ENCODE assay signal across 10 mouse cellular contexts in the genomic region with DNA sequence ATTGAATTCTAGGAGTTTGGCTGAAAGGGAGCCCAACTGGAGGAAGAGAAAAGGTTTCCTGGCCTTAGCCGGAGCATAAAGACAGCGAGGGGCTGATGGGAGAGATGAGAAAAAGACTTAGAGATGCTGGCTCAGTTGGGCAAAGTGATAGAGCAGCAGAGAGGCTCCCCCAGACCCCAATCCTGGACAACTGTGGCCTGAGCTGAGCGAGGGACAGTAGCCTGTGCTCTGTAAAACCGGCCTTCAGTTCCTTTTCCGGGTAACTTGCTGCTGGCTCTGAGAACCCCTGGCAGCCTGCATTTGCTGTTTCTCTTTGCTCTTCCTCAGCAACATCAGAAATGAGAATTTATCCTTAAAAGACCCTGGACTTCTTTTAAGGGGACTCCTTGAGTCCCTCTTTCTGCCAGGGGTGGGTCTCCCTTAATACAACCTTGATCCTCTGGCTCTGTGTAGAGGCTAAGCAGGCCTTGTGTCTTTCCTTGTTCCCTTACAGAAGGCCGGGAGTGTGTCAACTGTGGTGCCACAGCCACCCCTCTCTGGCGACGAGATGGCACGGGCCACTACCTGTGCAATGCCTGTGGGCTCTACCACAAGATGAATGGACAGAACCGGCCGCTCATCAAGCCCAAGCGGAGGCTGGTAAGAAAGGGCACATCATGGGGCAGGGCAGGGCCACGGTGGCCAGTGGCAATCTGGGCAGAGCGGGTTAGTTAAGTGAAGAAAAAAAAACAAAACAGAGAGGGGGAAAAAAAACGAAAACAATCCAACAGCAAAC. TPM values are rescaled to one million over a fixed set of nuclear protein-coding genes. Genes with fewer than 3 reads are reported as not detected.
DNase-seq lines count a peak whose midpoint lies in the region; ATAC-seq lines count a peak whose summit lies in the region.
"Had no signal": no experiment of that assay in that cellular context is flagged by ENCODE, and none has a peak within 500 bp of the region (broad histone marks: within the 10 kb centered on the region; RNA-seq: fewer than 3 reads in every experiment).

No protein-coding gene starts in this region.

- H3K9ac ChIP-seq in embryonic facial prominence, embryonic 11.5 days (replicated peaks; ENCODE audit: low read length), result 0 out of 2 replicates have a peak overlapping the region, but pooled peaks have one; percentile 18
- H3K9ac ChIP-seq in liver, embryonic 15.5 days, result no peak overlapping the region

- no peaks in the 10 kb centered on the region for H3K36me3 ChIP-seq in embryonic facial prominence, embryonic 11.5 days (replicated peaks; ENCODE audit: control insufficient read depth, insufficient read depth, low read depth, low read length)
- H3K36me3 ChIP-seq in liver, embryonic 15.5 days (replicated peaks), result no peaks in the 10 kb centered on the region

- H3K4me1 ChIP-seq in embryonic facial prominence, embryonic 11.5 days (ENCODE audit: control insufficient read depth, insufficient read depth, low read length), result peaks cover 6% of the 10 kb centered on the region
- H3K4me1 ChIP-seq in liver, embryonic 15.5 days (replicated peaks), result peaks cover 51% of the 10 kb centered on the region

- H3K27me3 ChIP-seq in embryonic facial prominence, embryonic 11.5 days (ENCODE audit: control insufficient read depth, insufficient read depth, low read length), result peaks cover 72% of the 10 kb centered on the region
- peaks cover 90% of the 10 kb centered on the region for H3K27me3 ChIP-seq in liver, embryonic 15.5 days

- peak overlapping the region; percentile 2 for H3K4me2 ChIP-seq in embryonic facial prominence, embryonic 11.5 days (ENCODE audit: low read depth, low read length)
- peak overlapping the region; percentile 51 for H3K4me2 ChIP-seq in liver, embryonic 15.5 days

- DNase-seq in adrenal gland, postnatal 10 days, result peak; percentile 4
- DNase-seq in adrenal gland, adult 18-20 months (ENCODE audit: low spot score in 2 of 2), result no peak
- DNase-seq in kidney, postnatal 4 days, result peak; percentile 35 to 36
- DNase-seq in kidney, adult 18-20 months, result no peak
- DNase-seq in embryonic facial prominence, embryonic 11.5 days (ENCODE audit: low spot score), result peak; percentile 6
- DNase-seq in frontal cortex, postnatal 10 days (ENCODE audit: low spot score in 2 of 2), result no peak
- DNase-seq in layer of hippocampus, postnatal 36 days, result no peak
- DNase-seq: cerebellum, adult 11-12 months had no signal

- no peak overlapping the region for H3K27ac ChIP-seq in embryonic facial prominence, embryonic 11.5 days (replicated peaks; ENCODE audit: low read depth, low read length)
- no peak overlapping the region for H3K27ac ChIP-seq in liver, embryonic 15.5 days (replicated peaks)

- WGBS in embryonic facial prominence, embryonic 11.5 days, result 7% methylated on average over 15 of the region's 15 CpGs
- 19% methylated on average over 15 of the region's 15 CpGs for WGBS in liver, embryonic 15.5 days (ENCODE audit: insufficient replicate concordance)

- no peaks in the 10 kb centered on the region for H3K9me3 ChIP-seq in embryonic facial prominence, embryonic 11.5 days (replicated peaks; ENCODE audit: control insufficient read depth, low read length)
- no peaks in the 10 kb centered on the region for H3K9me3 ChIP-seq in liver, embryonic 15.5 days (replicated peaks)

- ATAC-seq in embryonic facial prominence, embryonic 11.5 days (replicated peaks; ENCODE audit: insufficient number of reproducible peaks, low FRiP score, low TSS enrichment, low read depth), result no peak
- ATAC-seq in liver, embryonic 15.5 days (ENCODE audit: insufficient read depth), result no peak

- peak overlapping the region; percentile 3; the same call in 1 of the 2 replicates for H3K4me3 ChIP-seq in embryonic facial prominence, embryonic 11.5 days (ENCODE audit: low read depth, low read length)
- H3K4me3 ChIP-seq in liver, embryonic 15.5 days (replicated peaks), result no peak overlapping the region

RNA-seq across cellular contexts. Expression of a gene that starts 8.4 kb away (rescaled TPM):
- total RNA-seq in adrenal gland, postnatal 10 days (2021), result 10 to 100 TPM; 26.3 to 33.2 TPM
- 10 to 100 TPM; 23.5 to 28.8 TPM for total RNA-seq in adrenal gland, adult 18-20 months (2021)
- polyA plus RNA-seq in embryonic facial prominence, embryonic 11.5 days (2014; fragmentation: Nextera tagmentation; extraction: Ambion mirVana), result 28.3 and 30.0 TPM in 2 replicates
- 3.5 and 5.2 TPM in 2 replicates for polyA plus RNA-seq in liver, embryonic 15.5 days (2015; fragmentation: Nextera tagmentation; extraction: Ambion mirVana)
- 1 to 10 TPM; 3.7 to 7.8 TPM for total RNA-seq in layer of hippocampus, postnatal 36 days (2021)

RNA-seq across cellular contexts. Expression of a gene that starts 20.0 kb away (rescaled TPM):
- not detected for total RNA-seq in adrenal gland, postnatal 10 days (2021)
- total RNA-seq in adrenal gland, adult 18-20 months (2021), result not detected
- polyA plus RNA-seq in embryonic facial prominence, embryonic 11.5 days (2014; fragmentation: Nextera tagmentation; extraction: Ambion mirVana), result not detected in 2 replicates
- polyA plus RNA-seq in liver, embryonic 15.5 days (2015; fragmentation: Nextera tagmentation; extraction: Ambion mirVana), result not detected in 2 replicates
- not detected for total RNA-seq in layer of hippocampus, postnatal 36 days (2021)
- total RNA-seq: layer of hippocampus, adult 8-10 months had no signal

Comparison
In these comparisons a context has a peak if more than half of its experiments do, and no peak if none do; other contexts are left out.
1. DNase-seq: peak in adrenal gland, postnatal 10 days (single experiment), kidney, postnatal 4 days (2 of 2) and embryonic facial prominence, embryonic 11.5 days (single experiment); none in adrenal gland, adult 18-20 months (0 of 2), kidney, adult 18-20 months (single experiment), frontal cortex, postnatal 10 days (0 of 2) and layer of hippocampus, postnatal 36 days (0 of 2).